Mouse (Mus musculus): ENCODE data around the gene Galnt16.

Gene Galnt16

DNA sequence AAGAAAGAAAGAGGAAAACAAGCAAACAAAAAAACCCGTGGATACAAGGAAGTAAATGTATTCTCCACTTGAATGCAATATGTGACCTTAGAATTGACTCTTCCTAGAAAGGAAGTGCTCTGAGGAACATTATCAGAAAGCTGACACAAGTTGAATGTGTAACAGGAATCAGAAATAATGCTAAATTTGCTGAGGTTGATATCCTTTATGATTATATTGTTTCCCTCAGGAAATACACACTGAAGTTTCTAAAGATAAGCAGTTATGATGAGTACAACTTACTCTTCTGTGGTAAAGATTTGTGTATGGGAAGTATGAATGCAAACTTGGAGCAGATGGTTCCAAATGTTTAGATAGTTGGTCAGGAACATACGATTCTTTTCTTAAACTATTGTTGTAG, 150.3 kb downstream of the Galnt16 start:
- DNase-seq (ENCODE audit: low spot score) = no peak

DNA sequence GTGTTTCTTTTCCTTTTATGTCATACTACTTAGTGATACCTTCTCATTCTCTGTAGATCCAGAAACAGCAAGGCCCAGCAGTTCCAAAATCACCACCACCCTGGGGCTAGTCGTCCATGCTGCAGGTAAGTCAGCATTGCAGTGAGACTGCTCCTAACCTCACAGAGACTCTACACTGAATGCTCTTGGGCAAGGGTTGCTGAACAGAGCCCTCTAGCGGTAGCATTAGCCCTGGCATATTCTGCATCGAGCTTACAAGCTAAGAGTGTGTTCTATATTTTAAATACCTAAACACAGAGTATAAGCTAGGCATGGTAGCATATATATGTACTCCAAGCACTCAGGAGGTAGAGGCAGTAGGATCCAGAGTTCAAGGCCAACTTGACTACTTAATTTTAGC, 155.1 kb downstream of the Galnt16 start:
- peak; percentile 38 for DNase-seq (ENCODE audit: low spot score)
